Mouse (Mus musculus) hindbrain, embryonic 12.5 days (tissue): Measurements from ENCODE around the gene Wwox. TPM values are rescaled to one million over a fixed set of nuclear protein-coding genes. Genes with fewer than 3 reads are reported as not detected.

ENCODE experiments used
- ATAC-seq: fragments of 200-750 bp; cut with Nextera tagmentation; 2 replicates; pipeline ENCODE4 v1.8.0; 2017; ENCODE audit warnings: moderate TSS enrichment; ENCODE audit not compliant: low FRiP score
- H3K27ac ChIP-seq: fragments of 300-500 bp; sonication (generic); 2 replicates; pipeline ENCODE4 v1.5.1; 2016; ENCODE audit warnings: mild to moderate bottlenecking
- H3K27me3 ChIP-seq: fragments of 300-500 bp; sonication (generic); 2 replicates; pipeline ENCODE4 v1.6.1; 2016; ENCODE audit warnings: mild to moderate bottlenecking
- H3K36me3 ChIP-seq: fragments of 300-500 bp; sonication (generic); 2 replicates; pipeline ENCODE4 v1.6.1; 2016; ENCODE audit warnings: mild to moderate bottlenecking
- H3K4me1 ChIP-seq: fragments of 300-500 bp; sonication (generic); 2 replicates; pipeline ENCODE4 v1.6.1; 2016
- H3K4me2 ChIP-seq: fragments of 300-500 bp; sonication (generic); replicated peaks from 2 replicates; pipeline ENCODE4 v1.6.1; 2016; ENCODE audit warnings: mild to moderate bottlenecking
- H3K4me3 ChIP-seq: fragments of 300-500 bp; sonication (generic); 2 replicates; pipeline ENCODE4 v1.5.1; 2016; ENCODE audit warnings: mild to moderate bottlenecking
- H3K9ac ChIP-seq: fragments of 300-500 bp; sonication (generic); 2 replicates; pipeline ENCODE4 v1.6.1; 2016; ENCODE audit warnings: mild to moderate bottlenecking, moderate library complexity
- H3K9me3 ChIP-seq: fragments of 300-500 bp; sonication (generic); replicated peaks from 2 replicates; pipeline ENCODE4 v1.6.1; 2016; ENCODE audit warnings: mild to moderate bottlenecking
- WGBS: fragments of 180-500 bp; shearing (Covaris S2); methylation state at CpG from one replicate; pipeline ENCODE4 v1.1.7; 2016; 5-methylcytosine and 5-hydroxymethylcytosine counted together
- polyA plus RNA-seq: library from polyadenylated mRNA; unstranded; fragments of >200 nt; fragmentation: Nextera tagmentation; extraction: Ambion mirVana; gene quantifications from 2 replicates; pipeline ENCODE4 v1.2.1, GENCODE M21; 2016

Gene Wwox
- polyA plus RNA-seq, 1 experiment from 2014 or later: 13.8 TPM

- WGBS: 3% methylated on average over 6 of the region's 6 CpGs
- peaks cover 31% of the 10 kb centered on the region for H3K4me1 ChIP-seq
- no peaks in the 10 kb centered on the region for H3K36me3 ChIP-seq
- no peak overlapping the region for H3K27ac ChIP-seq
- no peak overlapping the region for H3K9ac ChIP-seq
- ATAC-seq: 0 out of 2 replicates have a peak, but pooled peaks have one; percentile 7
- no peaks in the 10 kb centered on the region for H3K9me3 ChIP-seq
- H3K4me3 ChIP-seq: no peak overlapping the region
- H3K4me2 ChIP-seq: 0 out of 2 replicates have a peak overlapping the region, but pooled peaks have one; percentile 16
- 0 out of 2 replicates have a peak, but pooled peaks cover 7% of the 10 kb centered on the region for H3K27me3 ChIP-seq
These were observed 712.0 kb downstream of the Wwox start for GRCm38 (mm10) chr8:115151416-115151815.

- peaks cover 4% of the 10 kb centered on the region; the same call in 1 of the 2 replicates for H3K27me3 ChIP-seq
- no peaks in the 10 kb centered on the region for H3K36me3 ChIP-seq
- ATAC-seq: no peak
- H3K9ac ChIP-seq: no peak overlapping the region
- no peak overlapping the region for H3K4me2 ChIP-seq
- no peak overlapping the region for H3K4me3 ChIP-seq
- no peak overlapping the region for H3K27ac ChIP-seq
- H3K9me3 ChIP-seq: no peaks in the 10 kb centered on the region
- H3K4me1 ChIP-seq: peaks cover 34% of the 10 kb centered on the region
- WGBS: 41% methylated on average over 10 of the region's 10 CpGs
These were observed 714.6 kb downstream of the Wwox start for GRCm38 (mm10) chr8:115154096-115154495.

GRCm38 (mm10) chr8:115156142-115156541, 716.7 kb downstream of the Wwox start:
- Histone ChIP-seq H3K9me3 (no peaks in the 10 kb centered on the region), H3K9ac (no peak overlapping the region), H3K27me3 (no peaks in the 10 kb centered on the region; the same call in 1 of the 2 replicates), H3K36me3 (no peaks in the 10 kb centered on the region), H3K4me2 (no peak overlapping the region), H3K27ac (no peak overlapping the region), H3K4me3 (no peak overlapping the region), H3K4me1 (peaks cover 38% of the 10 kb centered on the region)
- ATAC-seq: no peak
- 87% methylated on average over 8 of the region's 8 CpGs for WGBS

DNA sequence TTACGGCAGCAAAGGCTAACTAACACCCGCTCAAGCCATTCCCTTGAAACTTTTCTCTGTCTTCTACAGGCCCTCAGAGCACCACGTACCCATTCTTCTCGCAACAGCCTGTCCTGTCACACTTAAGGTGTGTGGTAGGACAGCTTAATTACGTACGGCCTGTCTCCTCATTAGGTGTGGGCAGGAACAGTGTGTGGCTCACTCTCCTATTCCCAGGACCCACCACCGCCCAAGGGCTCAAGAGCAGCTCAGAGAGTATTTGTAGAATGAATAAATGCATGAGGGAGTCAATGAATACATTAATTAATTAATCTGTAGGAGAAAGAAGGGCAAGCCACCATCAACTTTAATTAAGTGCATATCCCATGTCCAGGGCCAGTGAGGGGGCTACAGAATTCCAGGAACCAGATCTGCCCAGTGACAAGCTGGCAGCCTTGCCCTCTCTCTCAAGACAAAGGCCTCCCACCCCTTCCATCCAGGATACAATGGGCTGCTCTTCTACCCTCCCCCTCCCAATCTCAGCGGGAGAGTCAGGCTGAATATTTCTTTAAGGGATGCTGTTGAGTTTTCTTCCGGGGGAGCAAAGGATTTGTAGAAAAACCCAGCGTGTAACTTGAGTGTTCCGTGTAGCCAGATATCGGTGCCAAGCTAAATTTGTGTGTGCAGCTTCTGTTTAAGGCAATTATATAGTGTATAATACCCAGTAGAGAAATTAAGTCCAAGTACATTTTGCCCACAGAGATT, 718.7 kb downstream of the Wwox start:
- H3K4me3 ChIP-seq: no peak overlapping the region
- no peaks in the 10 kb centered on the region for H3K9me3 ChIP-seq
- peak; percentile 94 for ATAC-seq
- H3K9ac ChIP-seq: no peak overlapping the region
- 28% methylated on average over 12 of the region's 12 CpGs for WGBS
- no peaks in the 10 kb centered on the region for H3K36me3 ChIP-seq
- peaks cover 5% of the 10 kb centered on the region; the same call in 1 of the 2 replicates for H3K27me3 ChIP-seq
- peak overlapping the region; percentile 52; the same call in 1 of the 2 replicates for H3K27ac ChIP-seq
- peak overlapping the region; percentile 57 for H3K4me2 ChIP-seq
- peaks cover 27% of the 10 kb centered on the region for H3K4me1 ChIP-seq

DNA sequence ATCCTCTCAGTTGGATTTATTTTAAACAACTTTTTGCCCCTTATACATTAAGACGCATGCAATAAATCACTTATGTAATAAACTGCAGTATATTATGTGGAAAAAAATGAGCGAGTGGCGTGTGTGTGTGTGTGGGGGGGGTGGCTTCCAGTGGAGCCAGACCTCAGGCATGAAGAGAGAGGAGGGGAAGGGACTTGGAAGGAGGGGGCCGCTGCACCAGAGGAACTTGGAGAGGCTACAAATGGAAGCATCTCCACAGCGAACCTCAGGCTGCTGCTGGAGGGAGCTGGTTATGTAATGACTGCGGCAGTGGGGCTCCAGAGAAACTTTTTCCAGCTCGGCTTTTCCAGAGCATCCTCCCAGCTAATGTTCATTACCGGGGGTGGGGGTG, 719.3 kb downstream of the Wwox start:
- WGBS: 3% methylated on average over 8 of the region's 8 CpGs

DNA sequence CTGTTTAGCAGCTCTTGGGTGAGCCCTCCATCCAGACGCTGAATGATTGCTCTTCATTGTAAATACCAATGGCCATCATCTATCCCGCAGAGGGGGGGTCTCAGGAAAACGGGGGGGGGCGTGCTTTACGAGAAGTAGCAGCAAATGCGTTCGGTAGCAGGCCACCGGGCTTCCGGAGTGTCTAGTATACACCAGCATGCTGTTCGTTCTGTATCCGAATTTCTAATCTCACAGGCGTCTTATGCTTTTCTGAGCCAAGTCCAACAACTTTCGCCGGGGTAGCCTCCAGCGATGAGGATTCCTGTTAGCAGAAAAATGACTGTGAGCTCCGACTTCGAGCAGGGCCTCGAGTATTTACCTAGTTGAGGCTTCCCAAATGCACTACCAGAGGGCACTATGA, 719.8 kb downstream of the Wwox start:
- no peaks in the 10 kb centered on the region for H3K9me3 ChIP-seq
- H3K27me3 ChIP-seq: peaks cover 13% of the 10 kb centered on the region
- H3K4me2 ChIP-seq: peak overlapping the region; percentile 57
- H3K4me1 ChIP-seq: peaks cover 29% of the 10 kb centered on the region
- ATAC-seq: no peak
- 7% methylated on average over 18 of the region's 18 CpGs for WGBS
- H3K36me3 ChIP-seq: no peaks in the 10 kb centered on the region
- H3K27ac ChIP-seq: peak overlapping the region; percentile 52
- H3K9ac ChIP-seq: peak overlapping the region; percentile 38; the same call in 1 of the 2 replicates
- peak overlapping the region; percentile 10; the same call in 1 of the 2 replicates for H3K4me3 ChIP-seq

More for the DNA sequence above, 719.3 kb downstream of the Wwox start:
- peaks cover 27% of the 10 kb centered on the region for H3K4me1 ChIP-seq
- H3K36me3 ChIP-seq: no peaks in the 10 kb centered on the region
- peaks cover 10% of the 10 kb centered on the region for H3K27me3 ChIP-seq
- no peaks in the 10 kb centered on the region for H3K9me3 ChIP-seq
- ATAC-seq: peak; percentile 27; the same call in 1 of the 2 replicates
- H3K4me3 ChIP-seq: peak overlapping the region; percentile 10; the same call in 1 of the 2 replicates
- peak overlapping the region; percentile 57 for H3K4me2 ChIP-seq
- H3K9ac ChIP-seq: peak overlapping the region; percentile 38
- H3K27ac ChIP-seq: peak overlapping the region; percentile 52

DNA sequence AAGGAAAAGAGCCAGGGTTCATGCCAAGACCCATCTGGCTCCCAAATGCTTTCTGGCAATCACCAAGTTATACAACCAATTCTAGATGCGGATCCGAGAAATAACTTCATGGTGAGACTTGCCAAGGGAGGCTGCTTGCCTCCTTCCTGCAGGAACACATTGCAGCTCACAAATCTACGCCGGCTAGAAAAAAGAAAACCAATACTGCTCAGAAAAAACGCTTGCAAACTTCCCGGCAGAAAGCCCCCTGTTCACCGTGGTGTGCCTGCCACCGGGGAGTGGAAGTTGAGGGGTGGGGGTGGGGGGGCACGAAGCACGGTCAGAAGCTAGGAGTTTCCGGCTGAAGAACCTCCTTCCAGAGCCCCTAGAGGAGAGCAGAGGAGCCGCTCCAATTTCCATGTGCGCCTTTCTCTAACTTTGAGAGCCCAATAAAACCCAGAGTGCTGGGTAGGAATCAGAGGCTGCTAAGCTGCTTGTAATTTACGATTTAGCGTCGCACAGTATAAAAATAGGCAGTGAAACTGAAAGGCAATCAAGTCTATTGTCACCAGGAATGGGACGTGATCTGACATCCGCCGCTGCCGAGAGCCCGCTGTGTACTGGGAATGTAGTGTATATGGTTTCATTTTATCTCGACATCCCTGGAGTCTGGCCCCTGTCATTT, 720.4 kb downstream of the Wwox start:
- no peak overlapping the region for H3K27ac ChIP-seq
- no peaks in the 10 kb centered on the region for H3K9me3 ChIP-seq
- peaks cover 33% of the 10 kb centered on the region for H3K4me1 ChIP-seq
- H3K36me3 ChIP-seq: no peaks in the 10 kb centered on the region
- WGBS: 11% methylated on average over 22 of the region's 22 CpGs
- peak overlapping the region; percentile 25 for H3K4me3 ChIP-seq
- peak overlapping the region; percentile 57 for H3K4me2 ChIP-seq
- no peak overlapping the region for H3K9ac ChIP-seq
- peaks cover 13% of the 10 kb centered on the region for H3K27me3 ChIP-seq
- ATAC-seq: no peak

DNA sequence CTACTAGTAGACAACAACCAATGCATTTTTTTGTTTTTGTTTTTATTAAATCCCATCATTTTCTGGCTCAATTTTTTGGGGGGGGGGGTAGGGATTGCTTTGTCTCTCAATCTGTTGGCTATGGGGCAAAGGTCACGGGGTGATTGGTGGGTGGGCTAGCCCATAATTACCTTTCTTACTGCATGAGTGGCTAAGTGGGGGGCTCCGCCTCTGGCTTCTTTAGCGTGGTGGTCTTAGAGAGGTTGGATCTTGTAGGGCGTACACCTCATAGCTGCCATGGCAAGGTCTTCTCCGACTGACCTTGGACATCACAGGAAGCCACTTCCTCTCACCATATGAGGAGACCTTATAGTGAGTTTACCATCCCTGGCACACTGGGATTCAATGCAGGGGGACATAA, 721.0 kb downstream of the Wwox start:
- H3K9me3 ChIP-seq: no peaks in the 10 kb centered on the region
- H3K9ac ChIP-seq: no peak overlapping the region
- H3K4me2 ChIP-seq: peak overlapping the region; percentile 57
- WGBS: 87% methylated on average over 5 of the region's 5 CpGs
- H3K27me3 ChIP-seq: peaks cover 13% of the 10 kb centered on the region
- peaks cover 35% of the 10 kb centered on the region for H3K4me1 ChIP-seq
- no peaks in the 10 kb centered on the region for H3K36me3 ChIP-seq
- no peak overlapping the region for H3K27ac ChIP-seq
- ATAC-seq: no peak
- H3K4me3 ChIP-seq: 0 out of 2 replicates have a peak overlapping the region, but pooled peaks have one; percentile 25

GRCm38 (mm10) chr8:115161520-115161919, 722.1 kb downstream of the Wwox start:
- WGBS: 73% methylated on average over 9 of the region's 9 CpGs

GRCm38 (mm10) chr8:115164872-115165271, 725.4 kb downstream of the Wwox start:
- H3K9me3 ChIP-seq: no peaks in the 10 kb centered on the region
- H3K36me3 ChIP-seq: no peaks in the 10 kb centered on the region
- no peak overlapping the region for H3K9ac ChIP-seq
- peaks cover 15% of the 10 kb centered on the region for H3K4me1 ChIP-seq
- WGBS: 30% methylated on average over 13 of the region's 13 CpGs
- no peak for ATAC-seq
- no peak overlapping the region; the same call in 1 of the 2 replicates for H3K4me2 ChIP-seq
- peaks cover 16% of the 10 kb centered on the region for H3K27me3 ChIP-seq
- no peak overlapping the region for H3K4me3 ChIP-seq
- H3K27ac ChIP-seq: no peak overlapping the region

More at GRCm38 (mm10) chr8:115161520-115161919, 722.1 kb downstream of the Wwox start:
- Histone ChIP-seq H3K4me2 (no peak overlapping the region), H3K4me1 (peaks cover 35% of the 10 kb centered on the region), H3K9me3 (no peaks in the 10 kb centered on the region), H3K27ac (no peak overlapping the region), H3K4me3 (no peak overlapping the region), H3K27me3 (peaks cover 16% of the 10 kb centered on the region), H3K36me3 (no peaks in the 10 kb centered on the region), H3K9ac (no peak overlapping the region)
- no peak for ATAC-seq

DNA sequence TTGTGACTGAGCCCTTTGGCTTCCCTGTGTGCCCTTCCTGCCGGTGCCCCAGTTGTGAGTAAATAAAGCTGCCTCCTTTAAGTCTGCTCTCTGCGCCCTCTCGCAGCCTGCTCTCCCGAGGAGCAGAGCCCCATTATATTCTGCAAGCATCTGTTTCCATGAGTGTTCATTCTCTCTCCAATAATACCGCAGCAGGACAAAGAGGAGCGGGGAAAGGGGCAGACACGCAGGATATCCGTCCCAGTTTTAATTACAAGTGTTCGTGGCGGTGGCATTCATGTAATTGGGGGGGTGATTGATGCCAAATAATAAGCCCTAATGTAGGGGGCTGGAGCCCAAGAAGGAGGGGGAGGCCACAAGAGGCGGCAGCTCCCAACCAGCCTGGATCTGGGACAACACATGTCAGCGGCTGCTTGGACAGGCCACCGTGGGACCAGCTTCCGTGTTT, 734.2 kb downstream of the Wwox start:
- H3K9ac ChIP-seq: 0 out of 2 replicates have a peak overlapping the region, but pooled peaks have one; percentile 13
- H3K4me3 ChIP-seq: no peak overlapping the region
- H3K4me1 ChIP-seq: peaks cover 11% of the 10 kb centered on the region
- peak; percentile 63; the same call in 1 of the 2 replicates for ATAC-seq
- 41% methylated on average over 14 of the region's 14 CpGs for WGBS
- 0 out of 2 replicates have a peak overlapping the region, but pooled peaks have one; percentile 40 for H3K27ac ChIP-seq
- no peaks in the 10 kb centered on the region for H3K36me3 ChIP-seq
- no peaks in the 10 kb centered on the region for H3K9me3 ChIP-seq
- H3K4me2 ChIP-seq: peak overlapping the region; percentile 29
- H3K27me3 ChIP-seq: peaks cover 4% of the 10 kb centered on the region; the same call in 1 of the 2 replicates

- H3K9ac ChIP-seq: no peak overlapping the region
- H3K27ac ChIP-seq: no peak overlapping the region
- no peak overlapping the region for H3K4me2 ChIP-seq
- H3K27me3 ChIP-seq: no peaks in the 10 kb centered on the region; the same call in 1 of the 2 replicates
- H3K9me3 ChIP-seq: no peaks in the 10 kb centered on the region
- no peak for ATAC-seq
- no peak overlapping the region for H3K4me3 ChIP-seq
- H3K4me1 ChIP-seq: peaks cover 13% of the 10 kb centered on the region
- H3K36me3 ChIP-seq: no peaks in the 10 kb centered on the region
- 76% methylated on average over 6 of the region's 6 CpGs for WGBS
These were observed 746.0 kb downstream of the Wwox start for GRCm38 (mm10) chr8:115185431-115185964.
